Mouse (Mus musculus) thymus, adult 2 months (tissue): Measurements from ENCODE around the gene Cplx1.

Experiments used
- CTCF ChIP-seq: fragments of 200-500 bp; IDR thresholded peaks from 2 replicates; pipeline ENCODE4 v1.5.1; 2012; ENCODE audit warnings: mild to moderate bottlenecking, control low read depth, low read length, moderate library complexity, borderline replicate concordance; ENCODE audit not compliant: control insufficient read depth, poor library complexity, insufficient read depth; ENCODE audit errors: extremely low read depth
- POLR2A ChIP-seq: fragments of 200-500 bp; IDR thresholded peaks from 2 replicates; pipeline ENCODE4 v1.6.1; 2012; ENCODE audit warnings: mild to moderate bottlenecking, low read length, control low read depth, moderate library complexity; ENCODE audit not compliant: control insufficient read depth, poor library complexity, insufficient read depth; ENCODE audit errors: extremely low read depth

DNA sequence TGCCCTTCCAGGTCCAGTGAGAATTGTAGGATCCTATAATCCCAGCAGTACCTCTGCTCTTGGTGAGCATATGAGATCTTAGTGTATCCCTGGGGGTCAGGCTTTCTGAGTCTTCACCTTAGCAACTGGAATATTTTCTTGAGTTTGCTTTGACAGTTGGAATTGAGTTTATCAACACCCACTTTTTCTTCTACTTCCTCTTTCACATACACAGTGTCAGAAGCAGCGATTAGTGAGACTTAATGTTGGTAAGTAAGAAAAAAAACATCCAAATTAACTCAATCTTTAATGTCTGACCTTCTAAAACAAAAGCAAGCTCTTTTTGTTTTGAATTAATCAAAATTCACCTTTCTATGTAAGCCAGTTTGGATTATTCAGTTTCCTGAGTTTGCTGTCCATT, 48.3 kb downstream of the Cplx1 start:
- no peak for TF ChIP-seq CTCF
- no peak for TF ChIP-seq POLR2A
